Comparison of ENCODE assay signal across 1 mouse cellular context in the genomic region with DNA sequence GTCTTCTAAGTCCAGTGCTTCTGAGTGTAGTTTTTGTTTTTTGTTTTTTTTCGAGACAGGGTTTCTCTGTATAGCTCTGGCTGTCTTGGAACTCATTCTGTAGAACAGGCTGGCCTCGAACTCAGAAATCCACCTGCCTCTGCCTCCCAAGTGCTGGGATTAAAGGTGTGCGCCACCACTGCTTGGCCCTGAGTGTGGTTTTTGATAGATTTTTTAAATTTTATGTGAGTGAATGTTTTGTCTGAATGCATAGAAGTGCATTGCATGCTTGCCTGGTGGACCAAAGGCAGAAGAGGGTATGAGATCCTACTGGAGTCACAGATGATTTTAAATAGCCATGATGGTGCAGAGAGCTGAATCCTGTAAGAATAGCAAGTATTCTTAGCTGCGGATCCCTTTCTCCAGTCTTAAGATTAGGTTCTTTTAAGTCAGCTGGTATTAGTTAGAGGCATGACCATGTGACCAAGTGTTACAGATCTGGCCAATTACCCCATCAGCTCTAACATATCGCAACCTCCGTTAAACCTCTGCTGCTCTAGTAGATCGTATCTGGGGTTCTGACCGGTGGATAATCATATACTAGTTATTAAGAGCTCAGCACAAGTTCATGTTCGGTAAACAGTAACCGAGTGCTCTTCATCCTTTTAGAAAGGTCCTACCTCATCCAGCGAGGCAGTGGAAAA.
TF ChIP-seq lines count a peak whose summit lies in the region.

No protein-coding gene starts in this region.

TF ChIP-seq in ES-E14, 5 proteins besides CTCF, POLR2A, EP300 and RAD21:
- TF ChIP-seq CHD2 (IDR thresholded peaks at IDR 0.05; ENCODE audit: low read depth, low read length) (no peak), ZC3H11A (IDR thresholded peaks at IDR 0.05; ENCODE audit: borderline replicate concordance, low read depth, low read length) (no peak), ZNF384 (IDR thresholded peaks at IDR 0.05; ENCODE audit: low read depth, low read length) (no peak), HCFC1 (IDR thresholded peaks at IDR 0.05; ENCODE audit: borderline replicate concordance, insufficient read depth, low read length) (no peak), MAFK (IDR thresholded peaks at IDR 0.05; ENCODE audit: insufficient read depth, low read depth, low read length) (no peak)
